Comparison of ENCODE assay signal across 17 mouse cellular contexts in the genomic region with DNA sequence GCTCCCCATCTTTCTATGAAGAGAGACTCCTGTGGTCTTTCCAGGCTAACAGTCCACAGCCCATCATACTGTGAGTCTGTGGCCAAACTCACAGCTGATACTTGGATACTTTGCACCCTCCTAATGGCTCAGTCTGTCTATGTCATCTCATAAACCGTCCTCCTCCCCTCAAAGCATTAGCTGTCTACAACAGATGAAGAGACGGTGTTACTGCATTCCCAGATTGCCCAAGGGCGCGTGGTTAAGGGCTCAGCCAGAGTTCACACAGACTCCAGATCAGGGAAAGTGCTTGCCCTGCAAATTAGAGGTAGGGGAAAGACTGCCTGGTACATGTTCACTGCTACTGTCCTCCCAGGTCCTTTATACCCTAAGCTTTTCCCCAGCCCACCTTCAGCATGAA. TPM values are rescaled to one million over a fixed set of nuclear protein-coding genes. Genes with fewer than 3 reads are reported as not detected.
"Had no signal": no experiment of that assay in that cellular context is flagged by ENCODE, and none has a peak within 500 bp of the region (broad histone marks: within the 10 kb centered on the region; RNA-seq: fewer than 3 reads in every experiment).

No protein-coding gene starts in this region.

- ATAC-seq: inflammation-experienced regulatory T-cells, adult 6 months; intestine, postnatal 0 days had no signal

- H3K4me1 ChIP-seq: liver, embryonic 15.5 days; midbrain, embryonic 12.5 days; neural tube, embryonic 12.5 days had no signal

- H3K27me3 ChIP-seq: limb, embryonic 13.5 days; liver, embryonic 15.5 days; midbrain, embryonic 12.5 days; neural tube, embryonic 12.5 days had no signal

- H3K9me3 ChIP-seq: limb, embryonic 13.5 days; liver, embryonic 15.5 days; midbrain, embryonic 12.5 days; neural tube, embryonic 12.5 days had no signal

- H3K36me3 ChIP-seq: limb, embryonic 13.5 days; liver, embryonic 15.5 days; midbrain, embryonic 12.5 days; neural tube, embryonic 12.5 days had no signal

- H3K4me3 ChIP-seq: left cerebral cortex, adult 2 months; limb, embryonic 13.5 days; liver, embryonic 15.5 days; midbrain, embryonic 12.5 days; myocyte; neural tube, embryonic 12.5 days had no signal

- DNase-seq: kidney, adult 8-10 months; kidney, postnatal 25 days; retina, postnatal 1 day; right cerebral cortex, postnatal 4 days; spleen, adult 18-20 months; thymus, adult 18-20 months; thymus, postnatal 25 days had no signal

- H3K4me2 ChIP-seq: limb, embryonic 13.5 days; liver, embryonic 11.5 days; liver, embryonic 15.5 days; midbrain, embryonic 12.5 days; neural tube, embryonic 12.5 days had no signal

- H3K9ac ChIP-seq: limb, embryonic 13.5 days; liver, embryonic 15.5 days; midbrain, embryonic 12.5 days; neural tube, embryonic 12.5 days had no signal

- H3K27ac ChIP-seq: left cerebral cortex, adult 2 months; limb, embryonic 13.5 days; liver, embryonic 15.5 days; midbrain, embryonic 12.5 days; neural tube, embryonic 12.5 days had no signal

RNA-seq across cellular contexts. Expression of a gene that starts 56.8 kb away (rescaled TPM):
- total RNA-seq: megakaryocyte-erythroid progenitor cell, adult 5-6 weeks had no signal
- polyA plus RNA-seq: inflammation-experienced regulatory T-cells, adult 6 months had no signal
